8 mouse cellular contexts compared by ENCODE assay signal in genomic region chr4:116807197-116808129, GRCm38 (mm10). TPM values are rescaled to one million over a fixed set of nuclear protein-coding genes. Genes with fewer than 3 reads are reported as not detected.
DNase-seq lines count a peak whose midpoint lies in the region; ATAC-seq and TF ChIP-seq lines count a peak whose summit lies in the region.

Gene Toe1 (minus strand): TSS chr4:116807640.
Gene Mutyh (plus strand): TSS chr4:116807723.

- H3K27me3 ChIP-seq in forebrain, embryonic 10.5 days (ENCODE audit: poor library complexity, severe bottlenecking) = no peaks in the 10 kb centered on the region
- no peaks in the 10 kb centered on the region for H3K27me3 ChIP-seq in heart, embryonic 15.5 days
- H3K27me3 ChIP-seq in liver, embryonic 14.5 days (ENCODE audit: control insufficient read depth, insufficient read depth, low read length) = no peaks in the 10 kb centered on the region
- no peaks in the 10 kb centered on the region for H3K27me3 ChIP-seq in neural tube, embryonic 11.5 days (ENCODE audit: control insufficient read depth, insufficient read depth, low read length)
- no peaks in the 10 kb centered on the region for H3K27me3 ChIP-seq in stomach, postnatal 0 days (ENCODE audit: control insufficient read depth, insufficient read depth, low read length)

- H3K9me3 ChIP-seq in forebrain, embryonic 10.5 days = no peaks in the 10 kb centered on the region
- no peaks in the 10 kb centered on the region for H3K9me3 ChIP-seq in heart, embryonic 15.5 days (replicated peaks)
- H3K9me3 ChIP-seq in liver, embryonic 14.5 days (ENCODE audit: control insufficient read depth, low read length) = no peaks in the 10 kb centered on the region
- no peaks in the 10 kb centered on the region for H3K9me3 ChIP-seq in neural tube, embryonic 11.5 days (ENCODE audit: control insufficient read depth, low read length)
- H3K9me3 ChIP-seq in stomach, postnatal 0 days (ENCODE audit: control insufficient read depth, low read length) = no peaks in the 10 kb centered on the region

- H3K4me3 ChIP-seq in forebrain, embryonic 10.5 days = peak within 1 kb of the TSS; percentile 78
- peak within 1 kb of the TSS; percentile 91 for H3K4me3 ChIP-seq in heart, embryonic 15.5 days
- H3K4me3 ChIP-seq in liver, embryonic 14.5 days (ENCODE audit: insufficient read depth in 1 of 2, low read depth in 2 of 2, low read length in 2 of 2) = peak within 1 kb of the TSS; percentile 69 to 76
- peak within 1 kb of the TSS; percentile 47 for H3K4me3 ChIP-seq in neural tube, embryonic 11.5 days (ENCODE audit: low read depth, low read length)
- peak within 1 kb of the TSS; percentile 73 for H3K4me3 ChIP-seq in stomach, postnatal 0 days (ENCODE audit: low read depth, low read length)

- TF ChIP-seq CTCF in liver, embryonic 14.5 days (IDR thresholded peaks at IDR 0.05; ENCODE audit: low read depth) = peak; percentile 34
- peak; percentile 35; the same call in 1 of the 2 replicates for TF ChIP-seq CTCF in stomach, postnatal 0 days (IDR thresholded peaks at IDR 0.05; ENCODE audit: low read depth)

- peak within 1 kb of the TSS; percentile 81 for H3K9ac ChIP-seq in heart, embryonic 15.5 days
- H3K9ac ChIP-seq in liver, embryonic 14.5 days (replicated peaks) = peak within 1 kb of the TSS; percentile 79
- H3K9ac ChIP-seq in neural tube, embryonic 11.5 days (ENCODE audit: low read length) = peak within 1 kb of the TSS; percentile 70
- H3K9ac ChIP-seq in stomach, postnatal 0 days (ENCODE audit: low read length) = peak within 1 kb of the TSS; percentile 82

- no peak for TF ChIP-seq EP300 in liver, embryonic 14.5 days (IDR thresholded peaks at IDR 0.05; ENCODE audit: low read depth)
- TF ChIP-seq EP300 in stomach, postnatal 0 days (optimal IDR thresholded peaks at IDR 0.05) = no peak

- H3K36me3 ChIP-seq in forebrain, embryonic 10.5 days (replicated peaks) = peaks cover 51% of the 10 kb centered on the region
- H3K36me3 ChIP-seq in heart, embryonic 15.5 days = peaks cover 32% of the 10 kb centered on the region
- peaks cover 23% of the 10 kb centered on the region for H3K36me3 ChIP-seq in liver, embryonic 14.5 days (replicated peaks; ENCODE audit: control insufficient read depth, insufficient read depth, low read depth)
- peaks cover 7% of the 10 kb centered on the region for H3K36me3 ChIP-seq in neural tube, embryonic 11.5 days (ENCODE audit: control insufficient read depth, insufficient read depth, low read length)
- peaks cover 18% of the 10 kb centered on the region for H3K36me3 ChIP-seq in stomach, postnatal 0 days (ENCODE audit: control insufficient read depth, insufficient read depth, low read length)

- peaks cover 13% of the 10 kb centered on the region for H3K4me1 ChIP-seq in forebrain, embryonic 10.5 days
- H3K4me1 ChIP-seq in heart, embryonic 15.5 days (replicated peaks) = peaks cover 13% of the 10 kb centered on the region
- H3K4me1 ChIP-seq in liver, embryonic 14.5 days (replicated peaks; ENCODE audit: control insufficient read depth in 2 of 2, insufficient read depth in 2 of 2, low read length in 1 of 2) = peaks cover 9 to 11% of the 10 kb centered on the region in 2 experiments
- H3K4me1 ChIP-seq in neural tube, embryonic 11.5 days (ENCODE audit: control insufficient read depth, insufficient read depth, low read length) = peaks cover 4% of the 10 kb centered on the region; the same call in 1 of the 2 replicates
- H3K4me1 ChIP-seq in stomach, postnatal 0 days (replicated peaks; ENCODE audit: control insufficient read depth, insufficient read depth) = no peaks in the 10 kb centered on the region

- DNase-seq in c-Kit-negative CD71-positive TER-119-positive erythroid progenitor cells, embryonic 14.5 days (ENCODE audit: low read depth, low spot score) = peak; percentile 83
- peak; percentile 99 for DNase-seq in forebrain, embryonic 10.5 days (ENCODE audit: extremely low spot score, low spot score)
- DNase-seq in kidney, postnatal 25 days = peak; percentile 97 to 99
- peak; percentile 95 to 96 (median 95) for DNase-seq in liver, embryonic 14.5 days (ENCODE audit: low read depth in 3 of 3, low spot score in 3 of 3)
- DNase-seq in neural tube, embryonic 11.5 days (ENCODE audit: low spot score) = peak; percentile 99
- DNase-seq in stomach, postnatal 0 days (ENCODE audit: low spot score) = peak; percentile 98

- H3K4me2 ChIP-seq in heart, embryonic 15.5 days = peak within 1 kb of the TSS; percentile 71
- H3K4me2 ChIP-seq in liver, embryonic 14.5 days (ENCODE audit: low read depth) = peak within 1 kb of the TSS; percentile 94
- peak within 1 kb of the TSS; percentile 57 for H3K4me2 ChIP-seq in neural tube, embryonic 11.5 days (ENCODE audit: low read depth)
- peak within 1 kb of the TSS; percentile 65 for H3K4me2 ChIP-seq in stomach, postnatal 0 days (replicated peaks; ENCODE audit: low read depth)

- ATAC-seq in CD4-positive, CD25-positive, alpha-beta regulatory T cell, adult 4 months = peak; percentile 95
- peak; percentile 99 for ATAC-seq in heart, embryonic 15.5 days (replicated peaks; ENCODE audit: insufficient number of reproducible peaks, insufficient read depth, low FRiP score, low read depth)
- peak; percentile 97 for ATAC-seq in liver, embryonic 14.5 days (ENCODE audit: insufficient read depth)
- ATAC-seq in neural tube, embryonic 11.5 days (ENCODE audit: insufficient read depth, low FRiP score, low TSS enrichment) = peak; percentile 98
- peak; percentile 98 for ATAC-seq in stomach, postnatal 0 days (ENCODE audit: low FRiP score, low TSS enrichment)

- WGBS in forebrain, embryonic 10.5 days = under 1% methylated on average over 58 of the region's 58 CpGs
- WGBS in heart, embryonic 15.5 days = under 1% methylated on average over 58 of the region's 58 CpGs
- under 1% methylated on average over 58 of the region's 58 CpGs for WGBS in liver, embryonic 14.5 days (ENCODE audit: insufficient replicate concordance)
- under 1% methylated on average over 58 of the region's 58 CpGs for WGBS in neural tube, embryonic 11.5 days
- under 1% methylated on average over 58 of the region's 58 CpGs for WGBS in stomach, postnatal 0 days

- peak within 1 kb of the TSS; percentile 96 for H3K27ac ChIP-seq in forebrain, embryonic 10.5 days
- H3K27ac ChIP-seq in heart, embryonic 15.5 days = peak within 1 kb of the TSS; percentile 92
- peak within 1 kb of the TSS; percentile 60 for H3K27ac ChIP-seq in liver, embryonic 14.5 days
- H3K27ac ChIP-seq in neural tube, embryonic 11.5 days (ENCODE audit: low read depth, low read length) = no peak within 1 kb of the TSS; the same call in 1 of the 2 replicates
- peak within 1 kb of the TSS; percentile 91 for H3K27ac ChIP-seq in stomach, postnatal 0 days (replicated peaks)

RNA-seq across cellular contexts. Expression of gene Toe1, which starts in this region (rescaled TPM):
- 10 to 100 TPM; 30.7 to 43.6 TPM for polyA plus RNA-seq in CD4-positive, CD25-positive, alpha-beta regulatory T cell, adult 4 months (2017; shearing (Covaris generic))
- 41.3 and 44.1 TPM in 2 replicates for polyA plus RNA-seq in forebrain, embryonic 10.5 days (2016; fragmentation: Nextera tagmentation; extraction: Ambion mirVana)
- polyA plus RNA-seq in heart, embryonic 15.5 days (2015; fragmentation: Nextera tagmentation; extraction: Ambion mirVana) = 17.9 and 21.9 TPM in 2 replicates
- 13.7 and 14.7 TPM in 2 replicates for polyA plus RNA-seq in liver, embryonic 14.5 days (2012; rRNA removed)
- 14.2 and 15.0 TPM in 2 replicates for polyA plus RNA-seq in liver, embryonic 14.5 days (2014; fragmentation: Nextera tagmentation; extraction: Ambion mirVana)
- polyA plus RNA-seq in neural tube, embryonic 11.5 days (2014; fragmentation: Nextera tagmentation; extraction: Ambion mirVana) = 34.8 and 36.1 TPM in 2 replicates
- polyA plus RNA-seq in stomach, postnatal 0 days (2015; fragmentation: Nextera tagmentation; extraction: Ambion mirVana) = 16.0 and 17.3 TPM in 2 replicates

RNA-seq across cellular contexts. Expression of gene Mutyh, which starts in this region (rescaled TPM):
- 10 to 100 TPM; 13.9 to 17.5 TPM for polyA plus RNA-seq in CD4-positive, CD25-positive, alpha-beta regulatory T cell, adult 4 months (2017; shearing (Covaris generic))
- polyA plus RNA-seq in forebrain, embryonic 10.5 days (2016; fragmentation: Nextera tagmentation; extraction: Ambion mirVana) = 30.4 and 30.6 TPM in 2 replicates
- polyA plus RNA-seq in heart, embryonic 15.5 days (2015; fragmentation: Nextera tagmentation; extraction: Ambion mirVana) = 6.6 and 9.2 TPM in 2 replicates
- 2.7 and 3.5 TPM in 2 replicates for polyA plus RNA-seq in liver, embryonic 14.5 days (2012; rRNA removed)
- 1.7 and 2.1 TPM in 2 replicates for polyA plus RNA-seq in liver, embryonic 14.5 days (2014; fragmentation: Nextera tagmentation; extraction: Ambion mirVana)
- 15.5 and 17.4 TPM in 2 replicates for polyA plus RNA-seq in neural tube, embryonic 11.5 days (2014; fragmentation: Nextera tagmentation; extraction: Ambion mirVana)
- polyA plus RNA-seq in stomach, postnatal 0 days (2015; fragmentation: Nextera tagmentation; extraction: Ambion mirVana) = 3.1 and 3.9 TPM in 2 replicates
